Mouse (Mus musculus): ENCODE data around the gene Fgf22. TPM values are rescaled to one million over a fixed set of nuclear protein-coding genes. Genes with fewer than 3 reads are reported as not detected.

Gene Fgf22
- polyA plus RNA-seq, 1 experiment from 2014 or later: 0.48 TPM

DNA sequence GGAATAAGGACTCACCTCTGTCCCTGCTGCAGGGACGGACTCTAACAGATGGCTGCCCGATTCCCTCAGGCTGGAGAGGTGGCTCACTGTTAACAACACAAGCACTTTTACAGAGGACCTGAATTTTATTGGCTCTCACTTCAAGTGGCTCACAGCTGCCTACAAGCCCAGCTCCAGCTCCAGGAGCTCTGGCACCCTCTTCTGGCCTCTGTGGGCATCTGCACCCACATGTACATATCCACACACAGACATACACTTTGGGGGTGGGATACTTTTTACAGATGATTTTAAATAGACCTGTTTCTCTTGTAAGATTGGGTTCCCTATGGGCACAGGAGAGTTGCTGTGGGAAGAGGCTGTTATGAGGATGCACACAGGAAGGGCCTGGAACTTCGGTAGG, 17.4 kb downstream of the Fgf22 start:
- no peak for ATAC-seq
- peaks cover 18% of the 10 kb centered on the region for H3K4me1 ChIP-seq
- peaks cover 4% of the 10 kb centered on the region for H3K9me3 ChIP-seq (replicated peaks)
- no peak overlapping the region for H3K4me3 ChIP-seq
- no peak overlapping the region for H3K4me2 ChIP-seq
- H3K27me3 ChIP-seq: peaks cover 22% of the 10 kb centered on the region
- no peak overlapping the region for H3K9ac ChIP-seq
- H3K27ac ChIP-seq: no peak overlapping the region
- H3K36me3 ChIP-seq (ENCODE audit: poor library complexity, severe bottlenecking): no peaks in the 10 kb centered on the region
- 95% methylated on average over 3 of the region's 3 CpGs for WGBS

DNA sequence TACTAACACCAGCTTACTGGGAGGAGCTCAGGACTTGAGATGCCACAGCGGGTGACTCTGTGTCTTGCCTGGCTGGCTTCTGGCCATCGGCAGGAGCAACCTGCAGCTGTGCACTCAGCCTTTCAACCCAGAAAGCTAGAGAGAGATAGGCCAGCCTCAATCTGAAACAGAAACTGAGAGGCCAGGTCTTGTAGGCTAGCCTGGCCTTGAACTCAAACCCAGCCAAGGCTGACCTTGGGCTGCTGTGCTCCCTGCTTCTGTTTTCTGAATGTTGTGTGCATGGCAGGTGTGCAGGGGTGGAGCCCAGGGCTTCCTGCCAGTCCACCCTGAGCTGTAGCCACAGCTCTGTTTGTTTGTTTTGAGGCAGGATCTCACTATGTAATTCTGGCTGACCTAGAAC, 18.3 kb downstream of the Fgf22 start:
- Histone ChIP-seq H3K27ac (no peak overlapping the region), H3K27me3 (peaks cover 31% of the 10 kb centered on the region), H3K4me1 (peaks cover 20% of the 10 kb centered on the region), H3K4me2 (no peak overlapping the region), H3K9ac (no peak overlapping the region), H3K36me3 (ENCODE audit: poor library complexity, severe bottlenecking) (no peaks in the 10 kb centered on the region), H3K4me3 (no peak overlapping the region), H3K9me3 (replicated peaks) (peaks cover 4% of the 10 kb centered on the region)
- ATAC-seq: no peak
- WGBS: 92% methylated on average over 2 of the region's 2 CpGs

GRCm38 (mm10) chr10:79774486-79775279, 19.8 kb downstream of the Fgf22 start:
- no peak for ATAC-seq
- Histone ChIP-seq H3K4me3 (no peak overlapping the region), H3K27ac (no peak overlapping the region), H3K36me3 (ENCODE audit: poor library complexity, severe bottlenecking) (no peaks in the 10 kb centered on the region), H3K9ac (no peak overlapping the region), H3K4me1 (peaks cover 19% of the 10 kb centered on the region), H3K9me3 (replicated peaks) (peaks cover 4% of the 10 kb centered on the region), H3K27me3 (peaks cover 46% of the 10 kb centered on the region), H3K4me2 (no peak overlapping the region)
- 66% methylated on average over 5 of the region's 5 CpGs for WGBS

DNA sequence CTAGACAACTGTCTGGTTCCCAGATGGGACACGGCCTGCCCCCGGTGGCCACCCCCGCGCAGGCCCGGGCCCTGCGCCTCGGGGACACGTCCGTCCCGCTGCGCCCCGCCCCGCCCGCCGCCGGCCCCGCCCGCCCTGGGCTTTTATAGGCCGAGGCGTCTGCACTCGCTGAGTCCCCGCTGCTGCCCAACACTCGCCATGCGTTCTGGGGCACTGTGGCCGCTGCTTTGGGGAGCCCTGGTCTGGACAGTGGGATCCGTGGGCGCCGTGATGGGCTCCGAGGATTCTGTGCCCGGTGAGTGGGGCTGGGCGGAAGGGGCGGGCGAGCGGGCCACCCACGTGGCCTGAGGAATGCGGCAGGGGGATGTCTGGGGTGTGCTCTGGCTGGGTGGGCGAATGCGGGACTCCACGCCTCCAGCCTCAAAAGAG, 22.2 kb downstream of the Fgf22 start, which contains the start of gene Fstl3:
TSS of gene Fstl3 (plus strand) at position 170 of the 429 bp plus-strand sequence.
- Histone ChIP-seq H3K4me1 (peaks cover 34% of the 10 kb centered on the region), H3K4me3 (peak within 1 kb of the TSS; percentile 23; the same call in 1 of the 2 replicates), H3K9me3 (replicated peaks) (peaks cover 4% of the 10 kb centered on the region), H3K36me3 (ENCODE audit: poor library complexity, severe bottlenecking) (no peaks in the 10 kb centered on the region), H3K9ac (peak within 1 kb of the TSS; percentile 22; the same call in 1 of the 2 replicates), H3K4me2 (peak within 1 kb of the TSS; percentile 54), H3K27me3 (peaks cover 57% of the 10 kb centered on the region), H3K27ac (no peak within 1 kb of the TSS)
- WGBS: 2% methylated on average over 38 of the region's 39 CpGs
- ATAC-seq: no peak

DNA sequence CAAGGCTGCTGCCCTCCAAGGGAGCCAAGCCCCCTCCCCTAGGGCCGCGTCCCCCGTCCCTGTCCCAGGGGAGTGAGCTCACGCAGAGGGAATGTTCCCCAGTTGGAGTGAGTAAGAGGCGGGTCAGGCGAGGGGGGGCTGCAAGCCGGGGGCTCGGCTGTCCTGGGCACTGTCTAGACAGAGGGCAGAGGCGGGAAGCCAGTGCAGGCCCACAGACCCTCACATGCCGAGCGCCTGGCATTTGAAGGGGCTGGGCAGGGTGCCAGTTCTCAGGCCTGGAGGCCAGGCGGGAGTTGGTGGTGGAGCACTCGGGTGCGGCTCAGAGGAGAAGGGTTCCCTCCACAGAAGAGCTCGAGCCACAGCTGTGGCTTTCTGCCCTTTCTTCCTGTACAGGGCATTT, 23.1 kb downstream of the Fgf22 start:
- H3K9me3 ChIP-seq (replicated peaks): peaks cover 4% of the 10 kb centered on the region
- H3K4me1 ChIP-seq: peaks cover 34% of the 10 kb centered on the region
- WGBS: 7% methylated on average over 15 of the region's 15 CpGs
- H3K4me2 ChIP-seq: peak overlapping the region; percentile 4; the same call in 1 of the 2 replicates
- no peak overlapping the region for H3K4me3 ChIP-seq
- H3K36me3 ChIP-seq (ENCODE audit: poor library complexity, severe bottlenecking): no peaks in the 10 kb centered on the region
- no peak for ATAC-seq
- no peak overlapping the region for H3K27ac ChIP-seq
- H3K9ac ChIP-seq: no peak overlapping the region
- peaks cover 62% of the 10 kb centered on the region for H3K27me3 ChIP-seq

- ATAC-seq: no peak
- Histone ChIP-seq H3K9me3 (replicated peaks) (peaks cover 4% of the 10 kb centered on the region), H3K4me1 (peaks cover 34% of the 10 kb centered on the region), H3K9ac (no peak overlapping the region), H3K27me3 (peaks cover 67% of the 10 kb centered on the region), H3K36me3 (ENCODE audit: poor library complexity, severe bottlenecking) (no peaks in the 10 kb centered on the region), H3K27ac (no peak overlapping the region), H3K4me2 (no peak overlapping the region), H3K4me3 (no peak overlapping the region)
- WGBS: 14% methylated on average over 2 of the region's 2 CpGs
Measured at GRCm38 (mm10) chr10:79779193-79779592, 24.3 kb downstream of the Fgf22 start.

DNA sequence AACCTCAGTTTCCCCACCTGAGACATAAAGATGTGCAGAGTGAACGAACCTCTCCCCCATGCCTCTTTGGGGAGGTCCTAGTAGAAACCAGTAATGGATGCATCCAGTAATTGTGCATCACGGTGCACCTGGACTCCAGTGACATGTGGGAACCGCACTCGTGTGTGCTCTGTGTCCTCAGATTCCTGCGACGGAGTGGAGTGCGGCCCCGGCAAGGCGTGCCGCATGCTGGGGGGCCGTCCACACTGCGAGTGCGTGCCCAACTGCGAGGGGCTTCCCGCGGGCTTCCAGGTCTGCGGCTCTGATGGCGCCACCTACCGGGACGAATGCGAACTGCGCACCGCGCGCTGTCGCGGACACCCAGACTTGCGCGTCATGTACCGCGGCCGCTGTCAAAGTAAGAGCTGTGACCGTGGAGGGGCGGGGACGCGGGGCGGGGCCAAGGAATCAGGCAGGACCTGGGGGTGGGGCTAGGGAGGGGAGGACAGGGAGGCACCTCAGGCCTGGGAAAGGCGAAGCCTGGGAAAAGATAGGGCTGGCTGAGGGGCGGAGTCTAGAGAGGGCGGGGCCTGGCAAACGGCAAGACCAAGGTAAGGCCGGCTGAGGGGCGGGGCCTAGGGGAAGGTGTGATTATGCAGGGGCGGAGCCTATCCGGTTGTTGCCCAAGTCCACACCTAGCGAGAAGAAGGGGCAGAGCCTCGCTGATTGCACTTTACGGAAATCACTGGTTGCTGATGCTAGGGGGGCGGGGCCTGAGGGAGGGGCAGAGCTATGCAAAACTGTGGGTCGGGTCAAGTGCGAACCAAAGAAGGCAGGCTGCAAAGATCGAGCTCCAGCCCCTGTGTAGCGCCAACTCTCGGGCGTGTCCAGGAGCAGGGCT, 25.1 kb downstream of the Fgf22 start:
- ATAC-seq: peak; percentile 91
- WGBS: 1% methylated on average over 55 of the region's 55 CpGs
- Histone ChIP-seq H3K4me3 (peak overlapping the region; percentile 37), H3K9me3 (replicated peaks) (peaks cover 1% of the 10 kb centered on the region), H3K9ac (no peak overlapping the region), H3K36me3 (ENCODE audit: poor library complexity, severe bottlenecking) (no peaks in the 10 kb centered on the region), H3K4me1 (peaks cover 34% of the 10 kb centered on the region), H3K4me2 (peak overlapping the region; percentile 66), H3K27ac (no peak overlapping the region), H3K27me3 (peaks cover 71% of the 10 kb centered on the region)

DNA sequence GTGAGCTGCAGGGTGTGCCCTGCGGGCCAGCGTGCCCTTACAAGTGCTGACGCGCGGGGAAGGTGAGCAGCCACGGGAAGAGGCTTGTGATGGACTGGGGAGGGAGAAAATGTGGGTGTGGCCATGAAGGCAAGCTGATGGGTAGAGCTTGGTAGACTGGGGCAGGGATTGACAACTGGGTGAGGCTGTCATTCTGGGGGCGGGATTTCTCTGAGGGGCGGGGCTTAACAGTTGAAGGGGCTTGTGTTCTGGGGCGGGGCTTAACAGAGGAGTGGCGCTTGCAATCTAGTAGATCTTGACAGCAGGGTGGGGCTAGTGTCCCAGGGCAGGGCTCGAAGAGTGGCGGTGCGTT, 25.8 kb downstream of the Fgf22 start:
- under 1% methylated on average over 13 of the region's 13 CpGs for WGBS
- H3K4me2 ChIP-seq: peak overlapping the region; percentile 66
- H3K9me3 ChIP-seq (replicated peaks): no peaks in the 10 kb centered on the region
- H3K36me3 ChIP-seq (ENCODE audit: poor library complexity, severe bottlenecking): no peaks in the 10 kb centered on the region
- peaks cover 34% of the 10 kb centered on the region for H3K4me1 ChIP-seq
- H3K27me3 ChIP-seq: peaks cover 71% of the 10 kb centered on the region
- peak overlapping the region; percentile 37 for H3K4me3 ChIP-seq
- H3K9ac ChIP-seq: no peak overlapping the region
- ATAC-seq: no peak
- no peak overlapping the region for H3K27ac ChIP-seq

DNA sequence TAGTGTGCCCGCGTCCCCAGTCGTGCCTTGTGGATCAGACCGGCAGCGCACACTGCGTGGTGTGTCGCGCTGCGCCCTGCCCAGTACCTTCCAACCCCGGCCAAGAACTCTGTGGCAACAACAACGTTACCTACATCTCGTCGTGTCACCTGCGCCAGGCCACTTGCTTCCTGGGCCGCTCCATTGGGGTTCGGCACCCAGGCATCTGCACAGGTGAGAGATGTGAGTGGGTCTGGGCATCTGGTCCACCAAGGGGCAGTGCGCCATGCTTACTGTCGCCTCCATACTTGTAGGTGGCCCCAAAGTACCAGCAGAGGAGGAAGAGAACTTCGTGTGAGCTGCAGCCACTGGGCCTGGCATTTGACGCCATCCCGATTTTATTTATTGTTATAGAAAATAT, 26.3 kb downstream of the Fgf22 start:
- Histone ChIP-seq H3K36me3 (ENCODE audit: poor library complexity, severe bottlenecking) (no peaks in the 10 kb centered on the region), H3K27me3 (peaks cover 67% of the 10 kb centered on the region), H3K27ac (no peak overlapping the region), H3K9me3 (replicated peaks) (no peaks in the 10 kb centered on the region), H3K9ac (no peak overlapping the region), H3K4me1 (peaks cover 34% of the 10 kb centered on the region), H3K4me2 (peak overlapping the region; percentile 66), H3K4me3 (no peak overlapping the region)
- WGBS: 31% methylated on average over 21 of the region's 21 CpGs
- no peak for ATAC-seq

- Histone ChIP-seq H3K4me1 (peaks cover 32% of the 10 kb centered on the region), H3K36me3 (ENCODE audit: poor library complexity, severe bottlenecking) (no peaks in the 10 kb centered on the region), H3K4me3 (no peak overlapping the region), H3K27ac (no peak overlapping the region), H3K27me3 (peaks cover 59% of the 10 kb centered on the region), H3K9me3 (replicated peaks) (no peaks in the 10 kb centered on the region), H3K4me2 (no peak overlapping the region), H3K9ac (no peak overlapping the region)
- WGBS: 57% methylated on average over 5 of the region's 5 CpGs
- ATAC-seq: no peak
Measured at GRCm38 (mm10) chr10:79781956-79782355, 27.1 kb downstream of the Fgf22 start.

GRCm38 (mm10) chr10:79783050-79783449, 28.2 kb downstream of the Fgf22 start:
- peaks cover 21% of the 10 kb centered on the region for H3K4me1 ChIP-seq
- H3K4me2 ChIP-seq: no peak overlapping the region
- no peak overlapping the region for H3K27ac ChIP-seq
- no peak overlapping the region for H3K4me3 ChIP-seq
- no peaks in the 10 kb centered on the region for H3K36me3 ChIP-seq (ENCODE audit: poor library complexity, severe bottlenecking)
- H3K27me3 ChIP-seq: peaks cover 48% of the 10 kb centered on the region
- 63% methylated on average over 7 of the region's 7 CpGs for WGBS
- H3K9ac ChIP-seq: no peak overlapping the region
- H3K9me3 ChIP-seq (replicated peaks): no peaks in the 10 kb centered on the region
- ATAC-seq: no peak

Measured in forebrain, embryonic 13.5 days (tissue).